Mouse (Mus musculus) G1E (cell line): ENCODE measurements around the gene Slc34a2. TPM values are rescaled to one million over a fixed set of nuclear protein-coding genes. Genes with fewer than 3 reads are reported as not detected.

Experiments
- ATAC-seq: 2 replicates; pipeline ENCODE4 v1.8.0; 2016; ENCODE audit warnings: mild to moderate bottlenecking; ENCODE audit not compliant: insufficient number of reproducible peaks, poor library complexity, low FRiP score, severe bottlenecking; ENCODE audit errors: extremely low read depth
- DNase-seq: peaks from one replicate; pipeline ENCODE4 v3.0.0; 2012; ENCODE audit warnings: low spot score
- H3K27me3 ChIP-seq: 2 replicates; pipeline ENCODE4 v1.6.1; 2012; ENCODE audit warnings: mild to moderate bottlenecking, low read length, inconsistent platforms; ENCODE audit not compliant: insufficient read depth
- H3K36me3 ChIP-seq: replicated peaks from 2 replicates; pipeline ENCODE3; 2012; ENCODE audit warnings: mild to moderate bottlenecking, inconsistent platforms
- H3K4me1 ChIP-seq: 2 replicates; pipeline ENCODE4 v1.6.1; 2012; ENCODE audit warnings: low read depth, low read length, inconsistent platforms, mixed read lengths; ENCODE audit not compliant: insufficient read depth
- H3K4me3 ChIP-seq: 2 replicates; pipeline ENCODE4 v1.5.1; 2012; ENCODE audit warnings: low read depth, mild to moderate bottlenecking, inconsistent platforms, low read length, moderate library complexity, mixed read lengths
- H3K9me3 ChIP-seq: replicated peaks from 2 replicates; pipeline ENCODE4 v1.6.1; 2012; ENCODE audit warnings: inconsistent platforms
- CTCF ChIP-seq: IDR thresholded peaks from 2 replicates; pipeline ENCODE4 v1.5.1; 2012; ENCODE audit warnings: low read depth, low read length, inconsistent platforms, mixed read lengths
- GATA1 ChIP-seq: IDR thresholded peaks from 2 replicates; pipeline ENCODE4 v1.6.1; 2012; ENCODE audit warnings: borderline replicate concordance, low read length, inconsistent platforms, mixed read lengths
- GATA2 ChIP-seq: IDR thresholded peaks from 2 replicates; pipeline ENCODE4 v1.6.1; 2012; ENCODE audit warnings: low read depth, low read length, inconsistent platforms, borderline replicate concordance
- POLR2AphosphoS5 ChIP-seq: IDR thresholded peaks from 2 replicates; pipeline ENCODE4 v1.6.1; 2012; ENCODE audit warnings: low read depth, low read length, inconsistent platforms; ENCODE audit not compliant: insufficient replicate concordance
- TAL1 ChIP-seq: conservative IDR thresholded peaks from 2 replicates; pipeline ENCODE4 v1.6.1; 2012; ENCODE audit warnings: low read depth, low read length, inconsistent platforms, mixed read lengths
- polyA plus RNA-seq: library from polyadenylated mRNA; stranded (reverse); fragments of >175 nt; gene quantifications from 2 replicates; pipeline ENCODE4 v1.2.3, GENCODE M21; 2012
- total RNA-seq, 2 experiments: library from RNA; stranded (forward) in 1 of 2; stranded (reverse) in 1 of 2; fragments of 200-1000 nt in 1 of 2; fragments of >200 nt in 1 of 2; fragmentation: Nextera tagmentation in 1 of 2; gene quantifications; 2 replicates each; pipeline ENCODE4 v1.2.3; 2014 to 2017

The Slc34a2 gene
- total and polyA plus RNA-seq, 3 experiments = 0.11 TPM; not detected in 2

DNA sequence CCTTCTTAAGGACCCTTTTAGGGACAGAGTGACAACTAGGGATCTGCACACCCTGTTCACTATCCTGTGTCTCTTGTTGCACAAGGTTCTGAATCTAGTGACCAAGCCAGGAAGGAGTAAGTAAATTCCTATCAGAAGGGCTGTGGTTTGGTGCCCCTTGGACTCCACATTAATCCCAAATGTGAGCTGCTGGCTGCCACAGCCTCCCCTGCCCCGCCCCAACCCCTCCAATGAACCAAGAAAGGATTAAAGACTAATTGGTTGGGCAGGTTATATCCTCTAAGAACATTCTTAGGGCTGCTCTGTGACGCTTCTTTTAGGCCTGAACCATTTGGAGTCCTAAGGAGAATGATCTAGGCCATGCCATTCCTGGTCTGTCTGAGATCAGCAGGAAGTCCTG lies 14.4 kb upstream of the Slc34a2 start:
- no peak for ATAC-seq

DNA sequence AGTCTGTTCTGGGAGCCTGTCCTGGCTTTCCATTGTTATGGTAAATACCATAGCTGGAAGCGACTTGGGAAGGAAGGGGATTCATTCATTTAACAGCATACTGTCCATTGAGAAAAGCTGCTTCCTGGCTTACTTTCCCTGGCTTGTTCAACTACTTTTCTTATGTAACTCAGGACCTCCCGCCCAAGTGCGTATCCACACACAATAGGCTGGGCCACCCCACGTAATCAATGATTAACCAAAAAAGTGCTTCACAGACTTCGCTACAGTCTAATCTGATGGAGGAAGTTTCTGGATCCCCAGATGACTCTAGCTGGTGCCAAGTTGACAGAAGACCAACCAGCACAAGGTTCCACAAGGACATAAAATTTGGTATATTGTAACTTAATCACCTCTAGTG lies 14.0 kb upstream of the Slc34a2 start:
- H3K4me3 ChIP-seq = no peak overlapping the region
- TF ChIP-seq TAL1 = no peak
- TF ChIP-seq POLR2AphosphoS5 = no peak
- DNase-seq (no peak), ATAC-seq (no peak)
- H3K36me3 ChIP-seq = no peaks in the 10 kb centered on the region
- H3K9me3 ChIP-seq = peaks cover 6% of the 10 kb centered on the region; the same call in 1 of the 2 replicates
- H3K4me1 ChIP-seq = no peaks in the 10 kb centered on the region
- no peaks in the 10 kb centered on the region for H3K27me3 ChIP-seq

More for the DNA sequence above, 14.4 kb upstream of the Slc34a2 start:
- no peaks in the 10 kb centered on the region for H3K27me3 ChIP-seq
- H3K9me3 ChIP-seq = peaks cover 6% of the 10 kb centered on the region; the same call in 1 of the 2 replicates
- no peaks in the 10 kb centered on the region for H3K4me1 ChIP-seq
- TF ChIP-seq GATA1 (no peak), TAL1 (no peak), POLR2AphosphoS5 (no peak)
- H3K4me3 ChIP-seq = no peak overlapping the region
- DNase-seq = no peak
- H3K36me3 ChIP-seq = no peaks in the 10 kb centered on the region

DNA sequence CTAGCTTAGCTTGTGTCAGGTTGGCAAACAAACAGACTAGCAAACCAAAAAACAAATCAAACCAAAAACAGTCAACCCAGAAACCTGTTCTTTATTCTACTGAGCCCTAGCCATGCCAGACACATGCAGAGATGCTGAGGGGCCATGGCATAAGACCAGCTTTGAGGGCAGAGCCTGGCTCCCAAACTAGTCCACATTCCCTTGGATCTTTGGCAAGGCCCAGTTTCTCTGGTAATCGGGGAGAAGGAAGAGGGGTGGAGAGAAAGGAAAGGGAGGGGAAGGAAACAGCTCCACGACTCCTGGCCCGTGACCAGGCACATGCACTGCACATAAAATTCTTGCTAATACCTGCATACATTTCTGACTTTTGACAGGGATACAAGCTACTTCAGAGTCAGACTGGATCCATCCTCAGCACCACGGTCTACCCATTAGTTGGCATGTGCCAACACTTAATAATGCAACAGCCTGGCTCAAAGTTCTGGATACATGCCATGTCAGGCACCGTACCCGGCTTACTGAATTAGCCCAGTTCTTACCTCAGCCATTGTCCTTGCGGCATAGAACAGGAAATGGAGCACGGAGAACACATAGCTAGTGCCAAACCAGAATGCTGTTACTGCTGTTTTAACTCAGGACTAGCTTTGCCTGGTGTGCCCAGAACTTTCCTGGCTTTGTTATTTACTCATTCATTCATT lies 12.5 kb upstream of the Slc34a2 start:
- Histone ChIP-seq H3K9me3 (peaks cover 9% of the 10 kb centered on the region), H3K36me3 (no peaks in the 10 kb centered on the region), H3K4me1 (no peaks in the 10 kb centered on the region), H3K27me3 (no peaks in the 10 kb centered on the region), H3K4me3 (no peak overlapping the region)
- TF ChIP-seq GATA2 (no peak), POLR2AphosphoS5 (no peak), GATA1 (no peak)
- ATAC-seq = no peak
- no peak for DNase-seq

DNA sequence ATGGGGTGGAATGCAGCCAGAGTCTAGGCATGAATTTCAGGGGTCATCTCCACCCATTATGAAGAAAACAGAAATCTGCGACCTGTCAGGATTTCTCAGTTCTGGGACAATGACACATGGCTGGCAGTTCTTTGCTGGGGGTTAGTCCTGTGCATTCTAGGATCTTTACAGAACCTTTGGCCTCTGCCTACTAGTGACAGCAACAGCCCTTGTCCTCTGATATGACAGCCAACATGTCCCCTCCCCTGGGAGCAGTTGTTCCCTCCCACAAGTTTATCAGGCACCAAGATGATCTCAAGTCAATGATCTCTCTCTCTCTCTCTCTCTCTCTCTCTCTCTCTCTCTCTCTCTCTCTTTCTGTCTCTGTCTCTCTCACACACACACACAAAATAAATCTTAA lies 6.5 kb upstream of the Slc34a2 start:
- H3K36me3 ChIP-seq = no peaks in the 10 kb centered on the region
- no peak for ATAC-seq
- DNase-seq = no peak
- peaks cover 20% of the 10 kb centered on the region for H3K9me3 ChIP-seq
- no peaks in the 10 kb centered on the region for H3K27me3 ChIP-seq
- no peaks in the 10 kb centered on the region for H3K4me1 ChIP-seq
- TF ChIP-seq TAL1 = no peak
- H3K4me3 ChIP-seq = no peak overlapping the region

DNA sequence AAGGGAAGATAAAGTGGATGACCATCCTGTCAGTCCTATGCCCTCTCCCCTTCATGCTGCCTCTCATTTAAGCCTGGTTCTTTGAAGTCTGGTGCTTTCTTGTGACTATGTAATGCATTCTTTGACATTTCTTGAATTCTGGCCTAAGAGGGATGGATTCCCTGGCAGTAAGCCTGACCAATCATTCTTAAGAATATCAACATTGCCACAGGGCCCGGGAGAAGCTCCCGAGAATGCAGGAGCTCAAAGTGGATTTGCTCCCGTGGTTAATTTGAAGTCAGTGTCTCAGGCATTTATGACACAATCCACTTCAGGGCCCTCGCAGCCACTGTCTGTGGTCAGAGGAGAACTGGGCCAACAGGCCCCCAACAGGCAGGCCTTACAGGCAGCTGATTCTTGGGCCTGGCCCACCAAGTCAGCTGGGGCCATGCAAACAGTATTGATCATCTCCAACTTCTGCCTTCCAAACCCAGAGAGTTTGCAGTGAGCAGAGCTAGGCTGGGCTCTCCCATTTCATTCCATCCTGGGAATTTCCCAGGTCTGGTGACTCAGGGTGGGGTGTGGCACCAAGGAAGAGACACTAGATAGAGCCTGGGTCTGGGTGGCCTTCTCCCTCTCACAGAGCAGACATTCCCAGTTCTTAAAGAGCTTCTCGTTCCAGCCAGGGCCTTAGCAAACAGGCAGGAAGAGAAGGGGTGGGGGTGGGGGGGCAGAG lies 4.3 kb downstream of the Slc34a2 start:
- no peak for ATAC-seq
- no peak for TF ChIP-seq CTCF
- no peak for TF ChIP-seq GATA1
- TF ChIP-seq TAL1 = no peak
- no peak for TF ChIP-seq POLR2AphosphoS5
- no peak for TF ChIP-seq GATA2
- no peak for DNase-seq
- H3K4me1 ChIP-seq = no peaks in the 10 kb centered on the region
- no peaks in the 10 kb centered on the region for H3K9me3 ChIP-seq
- H3K36me3 ChIP-seq = no peaks in the 10 kb centered on the region
- no peak overlapping the region for H3K4me3 ChIP-seq
- no peaks in the 10 kb centered on the region for H3K27me3 ChIP-seq

DNA sequence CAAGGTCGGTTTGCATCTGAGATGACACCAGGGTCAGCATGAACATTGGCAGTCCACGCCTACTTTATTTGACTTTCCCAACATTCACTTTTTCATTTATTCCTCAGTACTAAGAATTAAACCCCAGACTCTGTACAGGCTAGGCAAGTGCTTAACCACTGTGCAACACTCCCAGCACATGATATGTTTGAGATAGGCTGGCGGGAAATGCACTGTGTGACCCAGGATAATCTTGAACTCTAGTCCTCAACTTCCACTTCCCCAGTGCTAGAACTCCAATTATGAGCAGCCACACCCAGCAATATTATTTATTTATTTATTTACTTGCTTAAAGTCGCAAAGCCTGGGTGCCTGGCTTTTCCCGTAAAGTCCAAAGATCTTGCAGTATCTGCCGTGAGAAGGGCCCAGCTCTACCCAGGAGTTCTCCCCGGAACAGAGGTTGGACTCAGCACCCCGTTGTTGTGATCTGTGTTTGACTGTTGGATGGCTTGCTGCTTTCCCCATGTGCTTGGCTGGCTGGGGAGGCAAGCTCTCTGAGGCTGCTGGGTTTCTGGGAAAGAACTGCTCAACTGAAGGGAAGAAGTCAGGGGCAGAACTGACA lies 5.0 kb downstream of the Slc34a2 start:
- Histone ChIP-seq H3K36me3 (no peaks in the 10 kb centered on the region), H3K27me3 (no peaks in the 10 kb centered on the region), H3K9me3 (peaks cover 1% of the 10 kb centered on the region), H3K4me3 (no peak overlapping the region), H3K4me1 (no peaks in the 10 kb centered on the region)
- no peak for DNase-seq
- TF ChIP-seq GATA2 = no peak
- no peak for TF ChIP-seq TAL1
- TF ChIP-seq CTCF = no peak
- no peak for TF ChIP-seq GATA1
- no peak for TF ChIP-seq POLR2AphosphoS5
- no peak for ATAC-seq

DNA sequence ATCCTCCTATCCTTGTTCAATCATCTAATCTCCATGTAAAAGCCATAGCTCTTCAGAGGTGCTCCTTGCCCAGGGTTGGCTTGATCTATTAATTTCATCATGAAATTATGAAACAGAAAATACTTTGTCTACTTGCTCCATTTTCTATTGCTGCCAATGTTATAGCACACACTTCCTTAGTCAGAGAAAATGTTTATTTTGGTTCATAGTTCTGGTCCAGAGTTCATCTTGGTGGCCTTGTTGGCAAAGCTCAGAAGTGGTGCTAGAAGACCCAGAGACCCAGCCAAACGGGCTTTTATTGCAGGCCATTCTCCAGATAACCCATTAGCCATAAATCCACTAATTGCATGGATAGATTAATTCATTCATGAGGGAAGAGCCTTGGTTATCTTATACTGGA lies 5.8 kb downstream of the Slc34a2 start:
- Histone ChIP-seq H3K9me3 (peaks cover 9% of the 10 kb centered on the region), H3K36me3 (no peaks in the 10 kb centered on the region), H3K27me3 (no peaks in the 10 kb centered on the region), H3K4me3 (no peak overlapping the region), H3K4me1 (no peaks in the 10 kb centered on the region)
- ATAC-seq = no peak
- no peak for TF ChIP-seq GATA1
- no peak for TF ChIP-seq POLR2AphosphoS5
- TF ChIP-seq GATA2 = no peak
- TF ChIP-seq TAL1 = no peak
- no peak for TF ChIP-seq CTCF
- DNase-seq = no peak
